Mouse (Mus musculus): Measurements from ENCODE around the gene Ptcd2.

GRCm38 (mm10) chr13:99314098-99314497 lies 30.4 kb downstream of the Ptcd2 start:
- TF ChIP-seq CTCF (IDR thresholded peaks at IDR 0.05; ENCODE audit: low read depth): no peak
- no peak for TF ChIP-seq EP300 (IDR thresholded peaks at IDR 0.05; ENCODE audit: low read depth)
